Mouse (Mus musculus): ENCODE results near the gene Med25. TPM values are rescaled to one million over a fixed set of nuclear protein-coding genes. Genes with fewer than 3 reads are reported as not detected.

Med25 gene
- polyA plus RNA-seq, 1 experiment from 2014 or later = 97.3 TPM

- H3K9me3 ChIP-seq (ENCODE audit: control insufficient read depth, low read length) = no peaks in the 10 kb centered on the region
- peaks cover 10% of the 10 kb centered on the region for H3K36me3 ChIP-seq (ENCODE audit: control insufficient read depth, insufficient read depth, low read length)
- no peak for ATAC-seq (ENCODE audit: low read depth)
- no peak overlapping the region for H3K27ac ChIP-seq (ENCODE audit: low read length)
- no peak overlapping the region for H3K4me3 ChIP-seq (ENCODE audit: low read length)
- H3K4me2 ChIP-seq (ENCODE audit: low read depth, low read length) = no peak overlapping the region
- H3K9ac ChIP-seq (ENCODE audit: low read length) = no peak overlapping the region
- WGBS = 91% methylated on average over 1 of the region's 1 CpGs
- peaks cover 7% of the 10 kb centered on the region for H3K27me3 ChIP-seq (ENCODE audit: control insufficient read depth, insufficient read depth, low read depth, low read length)
- H3K4me1 ChIP-seq (replicated peaks; ENCODE audit: control insufficient read depth, insufficient read depth, low read length) = peaks cover 20% of the 10 kb centered on the region
Observed at GRCm38 (mm10) chr7:44835373-44836015, 57.0 kb downstream of the Med25 start.

- no peak overlapping the region for H3K4me3 ChIP-seq (ENCODE audit: low read length)
- no peaks in the 10 kb centered on the region for H3K9me3 ChIP-seq (ENCODE audit: control insufficient read depth, low read length)
- H3K4me2 ChIP-seq (ENCODE audit: low read depth, low read length) = no peak overlapping the region
- no peaks in the 10 kb centered on the region for H3K27me3 ChIP-seq (ENCODE audit: control insufficient read depth, insufficient read depth, low read depth, low read length)
- peaks cover 7% of the 10 kb centered on the region; the same call in 1 of the 2 replicates for H3K4me1 ChIP-seq (replicated peaks; ENCODE audit: control insufficient read depth, insufficient read depth, low read length)
- H3K36me3 ChIP-seq (ENCODE audit: control insufficient read depth, insufficient read depth, low read length) = peaks cover 29% of the 10 kb centered on the region
- H3K9ac ChIP-seq (ENCODE audit: low read length) = no peak overlapping the region
- no peak for ATAC-seq (ENCODE audit: low read depth)
- no peak overlapping the region for H3K27ac ChIP-seq (ENCODE audit: low read length)
- whole genome bisulfite sequencing = 42% methylated on average over 4 of the region's 4 CpGs
Observed at GRCm38 (mm10) chr7:44832763-44833162, 59.7 kb downstream of the Med25 start.

GRCm38 (mm10) chr7:44828706-44829105 lies 63.8 kb downstream of the Med25 start:
- no peaks in the 10 kb centered on the region for H3K9me3 ChIP-seq (ENCODE audit: control insufficient read depth, low read length)
- H3K27ac ChIP-seq (ENCODE audit: low read length) = no peak overlapping the region
- H3K4me1 ChIP-seq (replicated peaks; ENCODE audit: control insufficient read depth, insufficient read depth, low read length) = peaks cover 8% of the 10 kb centered on the region
- no peak overlapping the region for H3K4me2 ChIP-seq (ENCODE audit: low read depth, low read length)
- H3K27me3 ChIP-seq (ENCODE audit: control insufficient read depth, insufficient read depth, low read depth, low read length) = no peaks in the 10 kb centered on the region
- no peak overlapping the region for H3K4me3 ChIP-seq (ENCODE audit: low read length)
- WGBS = 89% methylated on average over 5 of the region's 5 CpGs
- peaks cover 29% of the 10 kb centered on the region for H3K36me3 ChIP-seq (ENCODE audit: control insufficient read depth, insufficient read depth, low read length)
- ATAC-seq (ENCODE audit: low read depth) = no peak
- H3K9ac ChIP-seq (ENCODE audit: low read length) = no peak overlapping the region

- Histone ChIP-seq H3K9me3 (ENCODE audit: control insufficient read depth, low read length) (no peaks in the 10 kb centered on the region), H3K4me2 (ENCODE audit: low read depth, low read length) (no peak overlapping the region), H3K36me3 (ENCODE audit: control insufficient read depth, insufficient read depth, low read length) (peaks cover 29% of the 10 kb centered on the region), H3K27ac (ENCODE audit: low read length) (no peak overlapping the region), H3K4me1 (replicated peaks; ENCODE audit: control insufficient read depth, insufficient read depth, low read length) (peaks cover 8% of the 10 kb centered on the region; the same call in 1 of the 2 replicates), H3K27me3 (ENCODE audit: control insufficient read depth, insufficient read depth, low read depth, low read length) (no peaks in the 10 kb centered on the region), H3K4me3 (ENCODE audit: low read length) (no peak overlapping the region), H3K9ac (ENCODE audit: low read length) (no peak overlapping the region)
- ATAC-seq (ENCODE audit: low read depth) = no peak
- 80% methylated on average over 3 of the region's 3 CpGs for WGBS
Observed at GRCm38 (mm10) chr7:44826771-44827170, 65.7 kb downstream of the Med25 start.

MicroRNAs encoded within 50 kb of the gene (microRNA counts, 519-probe panel; counts per million panel counts)
- microRNA mmu-miR-707 = not detected

Small RNA genes within 50 kb of the gene (microRNA-seq; reads per million reads assigned to microRNA genes)
- not detected for gene Mir707

Other genes starting within 250 kb of the Med25 start
- gene Myh14, start 221.9 kb downstream of the Med25 start, polyA plus RNA-seq (2015; fragmentation: Nextera tagmentation; extraction: Ambion mirVana) = 38.8 and 39.4 TPM in 2 replicates
- not detected in 2 replicates for gene Izumo2, start 184.0 kb downstream of the Med25 start, polyA plus RNA-seq (2015; fragmentation: Nextera tagmentation; extraction: Ambion mirVana)
- gene Vrk3, start 144.3 kb downstream of the Med25 start, polyA plus RNA-seq (2015; fragmentation: Nextera tagmentation; extraction: Ambion mirVana) = 46.9 and 53.0 TPM in 2 replicates
- 2.0 TPM in 2 replicates for gene Zfp473, start 141.7 kb downstream of the Med25 start, polyA plus RNA-seq (2015; fragmentation: Nextera tagmentation; extraction: Ambion mirVana)
- 88.6 and 98.6 TPM in 2 replicates for gene Nup62, start 76.6 kb downstream of the Med25 start, polyA plus RNA-seq (2015; fragmentation: Nextera tagmentation; extraction: Ambion mirVana)
- 1.4 and 1.7 TPM in 2 replicates for gene Il4i1, start 76.3 kb downstream of the Med25 start, polyA plus RNA-seq (2015; fragmentation: Nextera tagmentation; extraction: Ambion mirVana)
- gene Atf5, start 76.1 kb downstream of the Med25 start, polyA plus RNA-seq (2015; fragmentation: Nextera tagmentation; extraction: Ambion mirVana) = 3.3 and 3.5 TPM in 2 replicates
- gene Akt1s1, start 43.7 kb downstream of the Med25 start, polyA plus RNA-seq (2015; fragmentation: Nextera tagmentation; extraction: Ambion mirVana) = 92.3 and 95.6 TPM in 2 replicates
- 83.7 and 84.4 TPM in 2 replicates for gene Tbc1d17, start 43.6 kb downstream of the Med25 start, polyA plus RNA-seq (2015; fragmentation: Nextera tagmentation; extraction: Ambion mirVana)
- 38.0 and 39.0 TPM in 2 replicates for gene Pnkp, start 35.6 kb downstream of the Med25 start, polyA plus RNA-seq (2015; fragmentation: Nextera tagmentation; extraction: Ambion mirVana)
- 302 and 307 TPM in 2 replicates for gene Ptov1, start 22.9 kb downstream of the Med25 start, polyA plus RNA-seq (2015; fragmentation: Nextera tagmentation; extraction: Ambion mirVana)
- gene Fuz, start 3.4 kb upstream of the Med25 start, polyA plus RNA-seq (2015; fragmentation: Nextera tagmentation; extraction: Ambion mirVana) = 22.4 and 24.3 TPM in 2 replicates
- 58.2 and 63.7 TPM in 2 replicates for gene Ap2a1, start 36.8 kb upstream of the Med25 start, polyA plus RNA-seq (2015; fragmentation: Nextera tagmentation; extraction: Ambion mirVana)
- 0.15 and 0.44 TPM in 2 replicates for gene Tsks, start 50.5 kb upstream of the Med25 start, polyA plus RNA-seq (2015; fragmentation: Nextera tagmentation; extraction: Ambion mirVana)
- 17.1 and 17.5 TPM in 2 replicates for gene Cpt1c, start 82.1 kb upstream of the Med25 start, polyA plus RNA-seq (2015; fragmentation: Nextera tagmentation; extraction: Ambion mirVana)
- 413 and 457 TPM in 2 replicates for gene Prmt1, start 93.9 kb upstream of the Med25 start, polyA plus RNA-seq (2015; fragmentation: Nextera tagmentation; extraction: Ambion mirVana)
- 96.5 and 108 TPM in 2 replicates for gene Irf3, start 104.9 kb upstream of the Med25 start, polyA plus RNA-seq (2015; fragmentation: Nextera tagmentation; extraction: Ambion mirVana)
- 62.0 and 64.5 TPM in 2 replicates for gene Bcl2l12, start 106.0 kb upstream of the Med25 start, polyA plus RNA-seq (2015; fragmentation: Nextera tagmentation; extraction: Ambion mirVana)
- 28.9 and 30.7 TPM in 2 replicates for gene Scaf1, start 123.7 kb upstream of the Med25 start, polyA plus RNA-seq (2015; fragmentation: Nextera tagmentation; extraction: Ambion mirVana)
- gene Rras, start 125.2 kb upstream of the Med25 start, polyA plus RNA-seq (2015; fragmentation: Nextera tagmentation; extraction: Ambion mirVana) = 54.6 and 59.7 TPM in 2 replicates
- 9.2 TPM in 2 replicates for gene Prr12, start 160.2 kb upstream of the Med25 start, polyA plus RNA-seq (2015; fragmentation: Nextera tagmentation; extraction: Ambion mirVana)
- 72.5 and 77.8 TPM in 2 replicates for gene Nosip, start 169.7 kb upstream of the Med25 start, polyA plus RNA-seq (2015; fragmentation: Nextera tagmentation; extraction: Ambion mirVana)
- 28.7 and 31.9 TPM in 2 replicates for gene Prrg2, start 170.0 kb upstream of the Med25 start, polyA plus RNA-seq (2015; fragmentation: Nextera tagmentation; extraction: Ambion mirVana)
- 308 and 326 TPM in 2 replicates for gene Rcn3, start 199.5 kb upstream of the Med25 start, polyA plus RNA-seq (2015; fragmentation: Nextera tagmentation; extraction: Ambion mirVana)
- gene Fcgrt, start 211.1 kb upstream of the Med25 start, polyA plus RNA-seq (2015; fragmentation: Nextera tagmentation; extraction: Ambion mirVana) = 93.7 and 97.1 TPM in 2 replicates
- 1,430 and 1,443 TPM in 2 replicates for gene Rps11, start 231.7 kb upstream of the Med25 start, polyA plus RNA-seq (2015; fragmentation: Nextera tagmentation; extraction: Ambion mirVana)
- 1,289 and 1,305 TPM in 2 replicates for gene Rpl13a, start 236.0 kb upstream of the Med25 start, polyA plus RNA-seq (2015; fragmentation: Nextera tagmentation; extraction: Ambion mirVana)
- gene Gm45713, start 243.5 kb upstream of the Med25 start, polyA plus RNA-seq (2015; fragmentation: Nextera tagmentation; extraction: Ambion mirVana) = 0.31 and 0.60 TPM in 2 replicates
- gene Flt3l, start 243.7 kb upstream of the Med25 start, polyA plus RNA-seq (2015; fragmentation: Nextera tagmentation; extraction: Ambion mirVana) = 2.4 and 3.0 TPM in 2 replicates